Mouse (Mus musculus) intestine, embryonic 15.5 days (tissue): ENCODE measurements at regions not wholly inside any gene's neighbourhood (a gene's known extent, or its start where the extent isn't known, plus 50 kb on each side); places are given as distances from the start of the nearest gene placed in this dataset.
"Not testable (repeated sequence)": the region's sequence is repeated elsewhere in the genome, so short reads cannot be mapped to it uniquely, and the experiment has no call there.

Source experiments
- ATAC-seq: fragments of 200-750 bp; cut with Nextera tagmentation; 2 replicates; pipeline ENCODE4 v1.8.0; 2017; ENCODE audit warnings: moderate TSS enrichment, moderate library complexity
- H3K27ac ChIP-seq: fragments of 300-500 bp; sonication (generic); 2 replicates; pipeline ENCODE4 v1.5.1; 2015; ENCODE audit warnings: mild to moderate bottlenecking, inconsistent platforms
- H3K27me3 ChIP-seq: fragments of 300-500 bp; sonication (generic); replicated peaks from 2 replicates; pipeline ENCODE4 v1.6.1; 2015; ENCODE audit warnings: inconsistent platforms
- H3K36me3 ChIP-seq: fragments of 300-500 bp; sonication (generic); 2 replicates; pipeline ENCODE4 v1.6.1; 2015; ENCODE audit warnings: inconsistent platforms
- H3K4me1 ChIP-seq: fragments of 300-500 bp; sonication (generic); replicated peaks from 2 replicates; pipeline ENCODE4 v1.6.1; 2015; ENCODE audit warnings: inconsistent platforms
- H3K4me2 ChIP-seq: fragments of 300-500 bp; sonication (generic); replicated peaks from 2 replicates; pipeline ENCODE4 v1.6.1; 2015; ENCODE audit warnings: mild to moderate bottlenecking, inconsistent platforms
- H3K4me3 ChIP-seq: fragments of 300-500 bp; sonication (generic); replicated peaks from 2 replicates; pipeline ENCODE4 v1.5.1; 2015; ENCODE audit warnings: inconsistent platforms
- H3K9ac ChIP-seq: fragments of 300-500 bp; sonication (generic); 2 replicates; pipeline ENCODE4 v1.6.1; 2015; ENCODE audit warnings: inconsistent platforms
- H3K9me3 ChIP-seq: fragments of 300-500 bp; sonication (generic); 2 replicates; pipeline ENCODE4 v1.6.1; 2016; ENCODE audit warnings: inconsistent platforms
- WGBS: fragments of 180-500 bp; shearing (Covaris S2); methylation state at CpG from one replicate; pipeline ENCODE4 v1.1.7; 2015; 5-methylcytosine and 5-hydroxymethylcytosine counted together

DNA sequence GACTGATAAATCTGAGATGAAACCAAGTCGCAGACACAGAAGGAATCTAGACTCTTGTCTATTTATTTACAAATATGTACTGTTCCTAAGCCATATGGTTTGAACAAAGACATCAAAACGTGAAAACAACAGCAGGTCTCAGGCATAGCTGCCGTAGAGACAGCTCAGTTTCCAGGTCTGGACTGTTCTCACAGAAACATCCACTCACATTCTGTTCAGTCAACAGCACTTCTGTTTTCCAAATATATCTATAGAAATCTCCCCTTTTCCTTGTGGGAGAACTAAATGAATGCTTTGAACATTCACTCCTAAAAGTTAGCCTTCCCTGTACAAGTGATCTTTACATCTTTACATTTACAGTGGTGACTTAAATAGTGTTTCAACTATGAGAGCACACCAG is 156.8 kb upstream of the Slc13a1 start:
- WGBS: 62% methylated on average over 3 of the region's 3 CpGs

DNA sequence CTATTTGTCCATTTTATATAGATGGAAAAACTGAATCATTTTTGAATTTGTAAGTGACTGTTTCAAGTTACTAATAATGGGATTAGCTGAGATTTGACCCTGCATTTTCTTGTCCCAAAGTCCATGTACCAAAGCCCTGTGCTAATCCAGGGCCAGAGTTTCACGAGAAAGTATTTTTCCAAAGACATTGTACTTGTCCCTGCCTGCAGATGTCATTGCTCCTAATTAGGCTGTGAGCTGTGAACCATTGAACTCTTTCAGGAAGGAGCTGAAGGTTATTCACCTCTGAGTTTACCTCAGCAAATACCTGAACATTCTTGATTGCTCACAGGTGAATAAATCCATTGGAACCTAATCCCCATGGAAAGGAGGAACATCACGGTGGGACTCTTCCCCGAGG is 154.5 kb upstream of the Slc13a1 start:
- no peak overlapping the region for H3K9ac ChIP-seq
- no peak overlapping the region for H3K27ac ChIP-seq
- no peak overlapping the region for H3K4me3 ChIP-seq
- no peaks in the 10 kb centered on the region for H3K4me1 ChIP-seq
- ATAC-seq: no peak
- 83% methylated on average over 3 of the region's 3 CpGs for WGBS
- H3K36me3 ChIP-seq: no peaks in the 10 kb centered on the region
- H3K9me3 ChIP-seq: no peaks in the 10 kb centered on the region
- no peak overlapping the region for H3K4me2 ChIP-seq
- no peaks in the 10 kb centered on the region for H3K27me3 ChIP-seq

More for the DNA sequence above, 156.8 kb upstream of the Slc13a1 start:
- Histone ChIP-seq H3K9ac (no peak overlapping the region), H3K4me2 (no peak overlapping the region), H3K9me3 (no peaks in the 10 kb centered on the region), H3K4me1 (no peaks in the 10 kb centered on the region), H3K36me3 (no peaks in the 10 kb centered on the region), H3K27me3 (no peaks in the 10 kb centered on the region), H3K27ac (no peak overlapping the region), H3K4me3 (no peak overlapping the region)
- no peak for ATAC-seq

DNA sequence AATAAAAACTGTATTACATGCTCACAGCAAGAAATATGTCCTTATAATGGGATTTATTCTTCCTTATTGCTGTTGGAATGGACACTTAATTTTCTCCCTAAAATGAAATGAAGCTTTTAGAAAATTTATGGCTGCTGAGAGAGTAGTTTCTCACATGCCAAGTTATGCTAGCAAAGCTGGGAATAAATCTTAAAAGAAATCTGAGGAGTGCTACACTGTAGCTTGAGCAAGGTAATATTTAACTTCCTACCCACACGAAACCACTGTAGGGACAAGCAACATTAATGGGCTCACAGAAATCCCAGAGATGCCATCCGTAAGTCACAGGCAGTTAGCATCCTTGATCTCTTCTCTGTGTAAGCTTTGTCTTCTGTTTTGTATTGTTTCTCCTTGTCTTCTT is 151.0 kb upstream of the Slc13a1 start:
- Histone ChIP-seq H3K4me3 (no peak overlapping the region), H3K27ac (no peak overlapping the region), H3K4me2 (no peak overlapping the region), H3K4me1 (no peaks in the 10 kb centered on the region), H3K9ac (no peak overlapping the region), H3K36me3 (no peaks in the 10 kb centered on the region), H3K9me3 (no peaks in the 10 kb centered on the region), H3K27me3 (no peaks in the 10 kb centered on the region)
- 60% methylated on average over 2 of the region's 2 CpGs for WGBS
- no peak for ATAC-seq

- H3K36me3 ChIP-seq: no peaks in the 10 kb centered on the region
- H3K27ac ChIP-seq: no peak overlapping the region
- ATAC-seq: no peak
- WGBS: 75% methylated on average over 2 of the region's 2 CpGs
- H3K27me3 ChIP-seq: no peaks in the 10 kb centered on the region
- H3K4me3 ChIP-seq: no peak overlapping the region
- no peak overlapping the region for H3K4me2 ChIP-seq
- H3K9ac ChIP-seq: no peak overlapping the region
- no peaks in the 10 kb centered on the region for H3K9me3 ChIP-seq
- H3K4me1 ChIP-seq: no peaks in the 10 kb centered on the region
Observed at GRCm38 (mm10) chr6:24310675-24311074, 142.8 kb upstream of the Slc13a1 start.

DNA sequence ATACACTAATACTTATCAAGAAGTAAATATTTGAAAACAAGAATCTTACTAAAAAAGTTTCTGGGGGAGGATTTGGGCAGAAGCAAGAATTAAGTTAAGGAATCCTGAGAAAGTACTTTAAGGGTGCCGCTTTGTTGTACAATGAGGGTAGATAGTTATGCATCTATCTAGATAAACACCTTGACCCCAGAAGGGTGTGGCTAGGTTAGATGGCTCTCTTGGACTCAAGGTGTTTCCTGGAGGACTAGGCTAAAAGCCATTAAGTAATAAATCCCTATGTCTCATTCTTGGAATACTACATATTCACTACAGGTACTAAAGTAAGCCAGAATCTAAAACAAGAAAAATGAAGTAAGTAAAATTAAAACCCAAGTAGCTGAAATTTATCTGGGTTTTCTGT is 141.9 kb upstream of the Slc13a1 start:
- Histone ChIP-seq H3K4me3 (no peak overlapping the region), H3K36me3 (no peaks in the 10 kb centered on the region), H3K27me3 (no peaks in the 10 kb centered on the region), H3K9me3 (no peaks in the 10 kb centered on the region), H3K4me1 (no peaks in the 10 kb centered on the region), H3K4me2 (no peak overlapping the region), H3K27ac (no peak overlapping the region), H3K9ac (no peak overlapping the region)
- peak; percentile 73; the same call in 1 of the 2 replicates for ATAC-seq
- 59% methylated on average over 1 of the region's 1 CpGs for WGBS

DNA sequence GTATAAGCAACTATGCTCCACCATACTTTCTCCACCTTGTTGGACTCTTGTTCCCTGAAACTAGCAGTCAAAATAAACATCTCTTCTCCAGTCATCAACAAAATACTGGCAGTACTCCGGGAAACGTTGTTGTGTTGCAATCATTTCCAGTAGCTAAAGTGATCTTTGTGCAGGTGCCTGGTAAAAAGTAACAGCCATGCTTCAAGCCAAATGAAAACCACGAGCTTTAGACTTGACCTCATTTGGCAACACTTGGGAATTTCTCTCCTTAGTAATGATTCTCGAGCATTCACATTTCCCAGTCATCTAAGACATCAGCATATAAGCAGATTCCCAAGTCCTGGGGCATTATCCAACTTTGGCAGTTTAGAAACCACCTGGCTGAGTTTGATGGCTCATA is 133.8 kb upstream of the Slc13a1 start:
- H3K36me3 ChIP-seq: no peaks in the 10 kb centered on the region
- no peak for ATAC-seq
- no peaks in the 10 kb centered on the region for H3K4me1 ChIP-seq
- WGBS: 75% methylated on average over 4 of the region's 4 CpGs
- no peak overlapping the region for H3K27ac ChIP-seq
- H3K4me2 ChIP-seq: no peak overlapping the region
- H3K4me3 ChIP-seq: no peak overlapping the region
- no peaks in the 10 kb centered on the region for H3K27me3 ChIP-seq
- no peaks in the 10 kb centered on the region for H3K9me3 ChIP-seq
- no peak overlapping the region for H3K9ac ChIP-seq

GRCm38 (mm10) chr6:24301146-24301545 is 133.3 kb upstream of the Slc13a1 start:
- H3K27me3 ChIP-seq: no peaks in the 10 kb centered on the region
- no peak overlapping the region for H3K9ac ChIP-seq
- no peak overlapping the region for H3K4me3 ChIP-seq
- ATAC-seq: no peak
- H3K27ac ChIP-seq: no peak overlapping the region
- no peaks in the 10 kb centered on the region for H3K36me3 ChIP-seq
- no peaks in the 10 kb centered on the region for H3K4me1 ChIP-seq
- no peaks in the 10 kb centered on the region for H3K9me3 ChIP-seq
- no peak overlapping the region for H3K4me2 ChIP-seq
- WGBS: 76% methylated on average over 2 of the region's 2 CpGs

- Histone ChIP-seq H3K9me3 (no peaks in the 10 kb centered on the region), H3K4me2 (no peak overlapping the region), H3K27me3 (no peaks in the 10 kb centered on the region), H3K36me3 (no peaks in the 10 kb centered on the region), H3K27ac (no peak overlapping the region), H3K9ac (no peak overlapping the region), H3K4me1 (no peaks in the 10 kb centered on the region), H3K4me3 (no peak overlapping the region)
- ATAC-seq: no peak
- 87% methylated on average over 5 of the region's 5 CpGs for WGBS
Observed at GRCm38 (mm10) chr6:24298562-24299212, 130.8 kb upstream of the Slc13a1 start.

- not testable (repeated sequence) for H3K4me2 ChIP-seq, H3K36me3 ChIP-seq, H3K9ac ChIP-seq, H3K27ac ChIP-seq, ATAC-seq, H3K27me3 ChIP-seq, H3K4me1 ChIP-seq, H3K4me3 ChIP-seq, H3K9me3 ChIP-seq
- WGBS: 79% methylated on average over 2 of the region's 2 CpGs
Observed at GRCm38 (mm10) chr6:24288757-24289156, 120.9 kb upstream of the Slc13a1 start.

GRCm38 (mm10) chr6:24272821-24273220 is 104.9 kb upstream of the Slc13a1 start:
- Histone ChIP-seq H3K27me3 (no peaks in the 10 kb centered on the region), H3K9me3 (no peaks in the 10 kb centered on the region), H3K9ac (no peak overlapping the region), H3K27ac (no peak overlapping the region), H3K4me2 (no peak overlapping the region), H3K4me1 (no peaks in the 10 kb centered on the region), H3K4me3 (no peak overlapping the region), H3K36me3 (no peaks in the 10 kb centered on the region)
- 78% methylated on average over 5 of the region's 5 CpGs for WGBS
- no peak for ATAC-seq

DNA sequence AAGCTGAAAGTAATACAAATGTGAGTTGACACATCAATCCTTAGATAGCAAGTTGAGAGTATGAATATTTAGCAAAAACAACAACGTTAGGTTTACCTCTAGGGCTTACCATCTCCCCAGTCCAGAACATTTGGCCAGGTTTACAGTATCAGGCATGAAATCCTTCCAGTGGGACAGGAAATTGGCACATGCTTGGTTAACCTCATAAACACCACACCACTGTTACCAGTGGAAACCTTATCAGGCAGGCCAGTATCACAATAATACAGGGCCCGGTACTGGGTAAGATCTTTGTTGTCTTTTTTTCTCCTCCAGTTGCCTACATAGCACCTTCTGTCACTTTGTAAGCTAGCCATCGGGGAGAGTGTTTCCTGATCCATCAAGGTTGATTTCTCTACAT is 101.7 kb upstream of the Slc13a1 start:
- H3K27me3 ChIP-seq: no peaks in the 10 kb centered on the region
- no peak for ATAC-seq

GRCm38 (mm10) chr6:24263796-24264195 is 95.9 kb upstream of the Slc13a1 start:
- peak; percentile 85 for ATAC-seq
- no peaks in the 10 kb centered on the region for H3K36me3 ChIP-seq

More for the DNA sequence above, 101.7 kb upstream of the Slc13a1 start:
- Histone ChIP-seq H3K4me2 (no peak overlapping the region), H3K4me1 (no peaks in the 10 kb centered on the region), H3K36me3 (no peaks in the 10 kb centered on the region), H3K9me3 (no peaks in the 10 kb centered on the region), H3K9ac (no peak overlapping the region), H3K4me3 (no peak overlapping the region), H3K27ac (no peak overlapping the region)
- WGBS: 85% methylated on average over 3 of the region's 3 CpGs

GRCm38 (mm10) chr6:24262578-24262977 is 94.7 kb upstream of the Slc13a1 start:
- Histone ChIP-seq H3K9me3 (no peaks in the 10 kb centered on the region), H3K4me3 (no peak overlapping the region), H3K9ac (no peak overlapping the region), H3K4me2 (no peak overlapping the region), H3K4me1 (no peaks in the 10 kb centered on the region), H3K27ac (no peak overlapping the region), H3K27me3 (no peaks in the 10 kb centered on the region), H3K36me3 (no peaks in the 10 kb centered on the region)
- WGBS: 57% methylated on average over 5 of the region's 5 CpGs
- peak; percentile 88 for ATAC-seq

More at GRCm38 (mm10) chr6:24263796-24264195, 95.9 kb upstream of the Slc13a1 start:
- Histone ChIP-seq H3K9me3 (no peaks in the 10 kb centered on the region), H3K4me1 (no peaks in the 10 kb centered on the region), H3K9ac (no peak overlapping the region), H3K27ac (no peak overlapping the region), H3K27me3 (no peaks in the 10 kb centered on the region), H3K4me3 (no peak overlapping the region), H3K4me2 (no peak overlapping the region)
- 50% methylated on average over 4 of the region's 4 CpGs for WGBS
